Mouse (Mus musculus) ES-Bruce4 (cell line): ENCODE results near the gene Ran.

Source experiments
- CTCF ChIP-seq: IDR thresholded peaks from one replicate; pipeline ENCODE4 v1.8.1; 2011; ENCODE audit warnings: low read depth, low read length
- EP300 ChIP-seq: IDR thresholded peaks from 2 replicates; pipeline ENCODE4 v1.6.1; 2011; ENCODE audit warnings: low read depth, low read length; ENCODE audit not compliant: insufficient read depth

DNA sequence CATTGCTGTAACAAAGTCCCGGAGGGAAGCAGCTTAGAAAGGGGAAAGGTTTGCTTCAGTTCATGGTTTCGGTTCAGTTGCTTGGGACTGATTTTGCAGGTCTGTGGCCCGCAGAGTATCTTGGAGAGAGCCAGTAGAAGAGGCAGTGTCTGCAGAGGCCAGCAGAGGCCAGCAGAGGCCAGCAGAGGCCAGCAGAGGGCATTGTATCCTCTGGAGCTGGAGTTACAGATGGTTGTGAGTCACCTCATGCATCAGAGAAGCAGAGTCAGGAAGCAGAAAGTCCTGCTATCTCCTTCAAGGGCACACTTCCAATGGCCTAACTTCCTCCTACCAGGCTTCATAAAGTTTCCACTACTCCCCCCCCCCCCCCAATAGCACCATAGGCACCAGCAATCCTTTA is 39.2 kb downstream of the Ran start:
- peak; percentile 43 for TF ChIP-seq CTCF
- TF ChIP-seq EP300 = no peak
